Mouse (Mus musculus): ENCODE data around the gene Selp.

GRCm38 (mm10) chr1:164115647-164116046, 583 bp downstream of the Selp start:
- no peak for TF ChIP-seq ETS1 (IDR thresholded peaks at IDR 0.05; ENCODE audit: low read depth, low read length)
- TF ChIP-seq TCF12 (IDR thresholded peaks at IDR 0.05; ENCODE audit: low read depth, low read length) = no peak
- no peak for TF ChIP-seq POLR2A (IDR thresholded peaks at IDR 0.05; ENCODE audit: control insufficient read depth in 1 of 2, insufficient read depth in 1 of 2, low read depth in 1 of 2, low read length in 2 of 2, poor library complexity in 1 of 2)
- TF ChIP-seq POLR2AphosphoS2 (IDR thresholded peaks at IDR 0.05; ENCODE audit: low read length) = no peak
- TF ChIP-seq MAZ (IDR thresholded peaks at IDR 0.05; ENCODE audit: low read depth, low read length) = no peak
- no peak for TF ChIP-seq NELFE (IDR thresholded peaks at IDR 0.05; ENCODE audit: low read depth, low read length)
- TF ChIP-seq SMC3 (IDR thresholded peaks at IDR 0.05; ENCODE audit: low read depth, low read length) = no peak
- TF ChIP-seq ELF1 (IDR thresholded peaks at IDR 0.05; ENCODE audit: low read depth, low read length) = no peak
- no peak for TF ChIP-seq E2F4 (IDR thresholded peaks at IDR 0.05; ENCODE audit: borderline replicate concordance, low read depth, low read length)

Measured in MEL (cell line).